Mouse (Mus musculus) granulocyte monocyte progenitor cell, adult 5-6 weeks (primary cell): ENCODE results near the gene Fstl3. TPM values are rescaled to one million over a fixed set of nuclear protein-coding genes. Genes with fewer than 3 reads are reported as not detected.

Experiments used
- ATAC-seq: replicated peaks from 2 replicates; pipeline ENCODE4 v1.8.0; 2016; ENCODE audit warnings: mild to moderate bottlenecking, moderate TSS enrichment, inconsistent platforms; ENCODE audit not compliant: poor library complexity, severe bottlenecking
- total RNA-seq, 2 experiments: library from RNA; stranded (forward) in 1 of 2; stranded (reverse) in 1 of 2; fragments of 200-712, 200-1000 nt in 1 of 2; fragments of >200 nt in 1 of 2; fragmentation: Nextera tagmentation in 1 of 2; gene quantifications; 2 replicates each; pipeline ENCODE4 v1.2.3; 2014 to 2017

Gene Fstl3
- total RNA-seq (2014; fragmentation: Nextera tagmentation) (4.6 TPM in 1 of 2 replicates, not detected in the other), total RNA-seq (2017) (0.62 and 1.4 TPM in 2 replicates)

DNA sequence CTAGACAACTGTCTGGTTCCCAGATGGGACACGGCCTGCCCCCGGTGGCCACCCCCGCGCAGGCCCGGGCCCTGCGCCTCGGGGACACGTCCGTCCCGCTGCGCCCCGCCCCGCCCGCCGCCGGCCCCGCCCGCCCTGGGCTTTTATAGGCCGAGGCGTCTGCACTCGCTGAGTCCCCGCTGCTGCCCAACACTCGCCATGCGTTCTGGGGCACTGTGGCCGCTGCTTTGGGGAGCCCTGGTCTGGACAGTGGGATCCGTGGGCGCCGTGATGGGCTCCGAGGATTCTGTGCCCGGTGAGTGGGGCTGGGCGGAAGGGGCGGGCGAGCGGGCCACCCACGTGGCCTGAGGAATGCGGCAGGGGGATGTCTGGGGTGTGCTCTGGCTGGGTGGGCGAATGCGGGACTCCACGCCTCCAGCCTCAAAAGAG lies at the start of gene Fstl3:
TSS of gene Fstl3 (plus strand) at position 170 of the 429 bp plus-strand sequence.
- no peak for ATAC-seq

DNA sequence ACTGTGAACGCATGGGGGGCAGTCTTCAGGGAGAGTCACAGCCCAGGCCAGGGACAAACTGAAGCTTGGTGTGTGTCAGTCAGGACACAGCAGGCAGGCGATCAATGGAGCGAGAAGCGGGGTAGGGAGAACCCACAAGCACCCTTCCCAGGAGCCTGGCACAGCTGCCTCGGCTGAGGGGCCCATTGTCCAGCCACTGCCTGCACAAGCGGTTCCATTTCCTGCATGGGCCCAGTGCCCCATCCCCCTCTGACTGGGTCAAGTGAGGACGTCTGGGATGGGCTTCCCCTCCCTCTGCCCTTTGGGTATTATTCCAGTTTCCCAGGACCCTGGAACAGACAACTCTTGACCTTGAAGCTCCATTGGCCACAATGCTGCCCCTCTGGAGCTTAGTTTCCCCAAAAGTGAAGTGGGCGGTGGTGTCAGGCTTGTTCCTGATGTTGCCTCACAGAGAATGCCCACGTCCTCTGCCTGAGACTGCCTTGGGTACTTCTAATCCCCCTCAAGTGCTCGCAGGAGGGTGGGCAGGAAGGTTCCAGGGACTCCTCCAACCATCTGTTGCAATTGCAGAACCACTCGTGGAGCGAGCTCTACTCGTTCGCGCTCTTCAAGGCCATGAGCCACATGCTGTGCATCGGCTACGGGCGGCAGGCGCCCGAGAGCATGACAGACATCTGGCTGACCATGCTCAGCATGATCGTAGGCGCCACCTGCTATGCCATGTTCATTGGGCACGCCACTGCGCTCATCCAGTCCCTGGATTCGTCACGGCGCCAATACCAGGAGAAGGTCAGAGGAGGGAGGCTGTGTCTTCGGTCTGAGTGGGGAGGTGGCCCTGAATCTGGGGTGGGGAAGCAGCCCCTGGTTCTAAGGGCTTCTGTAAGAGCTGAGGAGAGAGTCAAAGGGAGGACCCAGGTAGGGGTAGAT lies 48.5 kb upstream of the Fstl3 start:
- 0 out of 2 replicates have a peak, but pooled peaks have one; percentile 9 for ATAC-seq

DNA sequence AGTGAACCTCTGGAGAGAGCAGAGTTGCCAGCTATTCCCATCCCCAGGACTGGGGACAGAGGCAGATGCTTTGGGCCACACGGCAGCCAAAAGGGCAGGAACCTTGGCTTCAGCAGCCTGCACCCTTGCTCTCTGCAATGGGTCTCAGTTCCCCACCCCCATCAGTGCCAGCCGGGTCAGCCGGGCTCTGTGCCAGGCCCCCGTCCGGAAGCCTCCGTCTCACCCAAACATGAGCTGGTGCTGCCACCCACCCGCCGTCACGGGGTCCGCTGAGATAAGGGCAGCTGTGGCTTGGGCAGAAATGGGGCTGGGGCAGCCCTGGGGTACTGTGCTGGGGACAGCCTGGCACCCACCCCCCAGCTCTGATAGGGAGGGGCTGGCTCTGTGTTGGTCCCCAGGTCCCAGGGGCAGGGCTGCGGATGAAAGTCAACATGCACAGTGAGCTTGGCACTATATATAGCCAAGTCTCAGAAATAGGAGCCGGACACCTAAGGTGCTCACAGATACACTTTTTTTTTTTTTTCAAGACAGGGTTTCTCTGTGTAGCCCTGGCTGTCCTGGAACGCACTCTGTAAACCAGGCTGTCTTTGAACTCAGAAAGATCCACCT lies 47.6 kb upstream of the Fstl3 start:
- ATAC-seq = no peak

DNA sequence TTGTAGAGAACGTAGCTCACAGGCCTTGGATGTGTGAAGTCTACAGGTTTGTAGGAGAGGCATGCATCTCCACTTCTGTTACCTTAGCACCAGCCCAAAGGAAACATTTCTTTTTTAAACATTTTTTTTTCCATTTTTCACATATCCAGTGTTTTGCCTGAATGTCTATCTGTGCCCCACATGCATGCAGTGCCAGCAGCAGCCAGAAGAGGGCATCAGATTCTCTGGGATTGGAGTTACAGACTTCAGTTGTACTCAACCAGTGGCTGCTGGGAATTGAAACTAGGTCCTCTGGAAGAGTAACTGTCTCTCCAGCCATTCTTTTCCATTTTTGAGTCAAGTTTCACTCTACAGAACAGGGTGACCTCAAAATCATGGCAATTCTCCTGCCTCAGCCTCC lies 44.6 kb upstream of the Fstl3 start:
- no peak for ATAC-seq

DNA sequence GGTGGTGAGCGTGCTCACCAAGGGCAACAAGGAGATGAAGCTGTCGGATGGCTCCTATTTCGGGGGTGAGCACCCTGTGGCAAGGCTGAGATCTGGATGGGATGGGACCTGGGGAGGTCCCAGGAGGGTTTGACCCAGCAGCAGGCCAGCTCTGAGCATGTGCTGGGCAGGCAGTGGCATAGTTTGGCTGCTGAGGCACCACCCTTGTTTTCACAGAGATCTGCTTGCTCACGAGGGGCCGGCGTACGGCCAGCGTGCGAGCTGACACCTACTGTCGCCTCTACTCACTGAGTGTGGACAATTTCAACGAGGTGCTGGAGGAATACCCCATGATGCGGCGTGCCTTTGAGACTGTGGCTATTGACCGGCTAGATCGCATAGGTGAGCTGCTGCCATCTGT lies 43.2 kb upstream of the Fstl3 start:
- ATAC-seq = no peak

DNA sequence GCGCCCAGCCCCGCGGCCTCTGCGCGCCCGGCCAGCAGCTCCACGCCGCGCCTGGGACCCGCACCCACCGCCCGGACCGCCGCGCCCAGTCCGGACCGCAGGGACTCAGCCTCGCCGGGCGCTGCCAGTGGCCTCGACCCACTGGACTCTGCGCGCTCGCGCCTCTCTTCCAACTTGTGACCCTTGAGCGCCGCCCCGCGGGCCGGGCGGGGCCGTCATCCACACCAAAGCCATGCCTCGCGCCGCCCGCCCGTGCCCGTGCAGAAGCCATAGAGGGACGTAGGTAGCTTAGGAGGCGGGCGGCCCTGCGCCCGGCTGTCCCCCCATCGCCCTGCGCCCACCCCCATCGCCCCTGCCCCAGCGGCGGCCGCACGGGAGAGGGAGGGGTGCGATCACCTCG lies 41.7 kb upstream of the Fstl3 start:
- ATAC-seq = no peak

DNA sequence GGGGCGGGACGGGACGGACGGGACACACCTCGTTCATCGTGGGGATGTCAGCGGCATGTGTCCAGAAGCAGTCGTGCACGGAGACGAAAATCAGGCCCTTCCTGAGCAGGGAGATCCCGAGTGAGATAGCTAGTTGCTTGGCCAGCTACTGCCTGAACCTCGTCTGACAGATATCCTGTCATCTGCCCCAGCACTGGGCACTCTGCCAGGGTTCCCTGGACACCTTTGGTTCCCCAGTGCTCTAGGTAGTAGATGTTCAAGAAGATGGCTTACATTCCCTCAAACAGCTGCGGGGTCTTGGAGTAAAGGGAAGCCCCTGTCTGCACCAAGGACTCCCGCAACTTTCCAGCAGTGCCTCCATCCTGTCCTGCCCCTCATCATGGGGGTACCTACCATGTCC lies 40.4 kb upstream of the Fstl3 start:
- ATAC-seq = no peak

DNA sequence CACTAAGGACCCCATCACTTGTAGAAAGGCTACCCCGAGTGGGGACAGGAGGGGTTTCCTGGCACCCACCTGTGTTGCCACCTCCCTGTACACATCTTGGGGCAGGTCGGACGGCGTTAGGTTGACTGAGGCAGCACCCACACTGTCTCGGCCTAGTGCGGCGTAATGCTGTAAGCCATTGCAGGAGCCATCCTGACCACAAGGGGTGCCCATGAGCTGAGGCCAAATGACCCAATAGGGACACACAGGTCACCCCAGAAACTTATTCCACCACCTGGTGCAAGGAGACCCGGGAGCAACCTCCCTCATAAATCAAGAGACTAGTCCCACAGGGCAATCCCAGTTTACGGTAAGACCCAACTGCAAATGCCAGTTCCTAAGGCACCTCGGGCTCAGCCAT lies 38.8 kb upstream of the Fstl3 start:
- ATAC-seq = peak; percentile 62

DNA sequence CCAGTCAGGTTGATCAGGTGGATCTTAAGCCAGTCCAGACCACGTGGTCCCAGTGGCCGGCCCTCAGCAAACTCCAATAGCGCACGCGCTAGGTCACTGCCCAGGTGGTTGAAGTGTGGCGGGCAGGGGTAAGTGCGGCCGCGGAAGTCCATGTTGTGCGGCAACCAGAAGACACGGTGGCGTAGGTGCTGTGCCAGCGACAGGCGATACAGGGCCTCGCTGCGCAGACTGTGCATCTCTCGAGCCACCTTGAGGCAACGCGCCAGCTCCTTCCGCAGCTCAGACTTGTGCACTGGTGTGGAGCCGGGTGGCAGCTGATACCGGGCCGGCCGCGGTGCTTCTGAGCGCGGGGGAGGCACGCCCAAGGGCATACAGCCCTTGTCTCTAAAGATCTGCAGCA lies 37.8 kb upstream of the Fstl3 start:
- no peak for ATAC-seq

DNA sequence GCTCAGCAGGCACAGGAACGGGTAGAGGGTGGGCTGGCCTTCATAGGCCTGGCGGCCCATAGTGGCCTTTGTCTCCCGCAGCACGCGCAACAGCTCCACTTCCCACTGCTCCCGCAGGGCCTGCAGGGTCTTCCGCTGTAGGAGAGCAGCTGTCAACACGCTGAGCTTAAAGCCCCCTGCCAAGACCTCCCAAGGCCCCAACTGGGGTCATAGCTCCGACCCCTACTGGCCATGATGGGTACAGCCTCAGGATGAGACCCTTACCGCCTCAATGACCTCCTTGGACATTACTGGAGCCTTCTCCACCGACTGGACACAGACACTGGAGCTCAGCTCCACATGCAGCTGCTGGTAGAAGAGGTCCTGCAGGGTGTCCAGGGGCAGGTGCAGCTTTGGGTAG lies 36.2 kb upstream of the Fstl3 start:
- ATAC-seq = no peak

DNA sequence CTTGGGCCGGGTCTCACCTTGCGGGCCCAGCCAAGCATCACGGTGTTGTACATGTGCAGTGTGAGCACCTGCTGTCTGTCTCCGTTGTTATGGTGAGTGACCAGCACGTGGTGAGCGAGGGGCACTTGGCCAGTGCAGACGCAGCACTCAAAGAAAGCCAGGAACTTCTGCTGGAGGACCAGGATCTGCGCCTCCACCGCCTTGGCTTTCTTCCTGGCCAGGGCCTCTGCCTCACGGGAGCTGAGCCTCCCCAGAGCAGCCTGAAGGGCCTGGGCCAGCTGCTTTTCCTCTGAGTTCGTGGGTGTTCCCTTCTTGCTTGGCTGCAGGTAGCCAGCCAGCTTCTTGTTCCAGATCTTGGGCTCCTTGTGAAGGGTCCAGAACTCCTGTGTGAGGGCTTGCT lies 33.9 kb upstream of the Fstl3 start:
- ATAC-seq = no peak

DNA sequence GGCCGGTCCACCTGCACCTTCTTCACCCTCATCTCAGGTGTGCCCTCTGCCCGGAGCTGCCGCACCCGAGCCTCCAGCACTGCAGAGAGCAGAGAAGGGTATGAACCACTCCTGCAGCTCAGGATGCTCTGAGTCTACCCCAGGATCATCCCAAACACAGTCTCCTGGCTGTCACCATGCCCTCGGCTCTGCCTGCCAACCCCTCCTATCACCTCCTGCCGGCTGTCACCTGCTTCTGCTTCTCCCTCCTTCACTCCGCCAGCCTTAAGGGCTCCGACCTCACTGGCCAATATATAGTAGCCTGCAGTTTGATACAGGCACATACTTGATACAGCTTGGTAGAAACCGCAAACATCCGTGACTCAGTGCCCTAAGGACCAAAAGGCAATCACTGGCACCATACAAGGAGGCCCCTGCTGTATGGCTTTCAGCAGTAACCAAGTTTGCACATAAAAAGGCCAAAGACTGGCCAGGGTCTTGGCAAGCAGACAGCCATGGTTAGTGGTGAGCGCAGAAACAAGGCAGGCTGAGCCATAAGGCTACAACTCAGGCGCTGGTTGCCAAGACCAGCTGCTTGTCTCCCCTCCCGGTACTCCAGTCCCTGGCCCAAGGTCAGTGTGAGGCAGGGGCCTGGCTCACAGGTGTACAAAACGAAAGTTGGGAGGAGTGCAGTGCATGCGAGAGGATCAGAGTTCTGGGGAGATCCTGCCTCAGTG lies 33.3 kb upstream of the Fstl3 start:
- ATAC-seq = no peak

DNA sequence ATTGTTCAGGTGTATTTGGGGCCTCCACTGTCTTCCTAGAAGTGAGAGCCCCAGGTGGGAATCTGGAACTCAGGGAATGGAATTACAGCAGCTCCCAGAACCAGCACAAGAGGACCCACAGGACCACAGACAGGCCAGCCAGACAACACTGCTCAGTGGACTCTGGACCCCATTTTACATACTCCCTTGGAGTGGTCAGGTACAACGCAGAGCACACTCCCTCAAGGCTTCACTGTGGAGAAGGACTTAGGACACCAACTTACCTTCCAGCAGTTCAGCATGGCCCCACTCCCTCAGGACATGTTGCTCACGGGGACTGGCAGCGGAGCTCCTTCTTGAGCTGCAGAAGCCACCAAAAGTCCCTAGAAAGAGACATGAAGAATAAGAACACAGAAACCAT lies 31.7 kb upstream of the Fstl3 start:
- ATAC-seq = no peak

DNA sequence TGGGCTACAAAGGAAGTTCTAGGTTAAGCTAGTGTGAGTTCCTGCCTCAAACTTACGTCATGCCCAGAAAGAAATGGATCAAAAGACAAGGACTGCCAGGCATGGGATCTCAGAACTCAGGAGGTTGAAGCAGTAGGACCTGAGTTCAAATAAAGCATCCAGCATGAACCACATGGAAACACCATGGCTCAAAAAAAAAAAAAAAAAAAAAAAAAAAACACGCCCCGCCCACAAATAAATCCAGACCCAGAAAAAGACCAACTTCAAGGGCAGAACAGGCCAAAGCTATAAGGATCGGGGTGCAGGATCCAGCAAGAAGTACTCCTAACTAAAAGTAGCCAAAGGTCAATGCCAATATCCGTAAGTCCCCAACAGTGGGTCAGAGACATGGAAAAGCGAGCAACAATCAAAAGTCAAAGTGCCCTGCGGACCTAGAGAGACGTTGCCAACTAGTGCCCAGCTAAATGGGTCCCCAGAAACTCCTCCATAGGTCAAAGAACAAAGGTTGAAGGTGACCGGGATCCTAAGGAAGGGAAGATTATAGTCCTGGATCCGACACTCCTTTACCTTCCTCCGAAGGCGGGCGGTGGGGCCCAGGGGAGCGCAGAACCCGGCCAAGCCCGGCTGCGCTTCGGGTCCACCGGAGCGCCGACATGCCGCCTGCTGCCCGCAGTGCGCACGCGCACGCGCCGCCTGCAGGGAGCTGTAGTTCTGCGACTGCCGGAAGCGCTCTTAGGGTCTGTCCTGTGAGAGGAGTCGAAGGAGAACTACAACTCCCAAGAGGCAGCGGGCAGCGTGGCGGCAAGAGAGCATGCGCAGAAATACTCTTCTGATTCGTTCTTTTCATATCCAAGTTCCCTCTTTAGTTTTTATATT lies 30.9 kb upstream of the Fstl3 start, which contains the start of gene Polrmt:
TSS of gene Polrmt (minus strand) at position 684 of the 876 bp plus-strand sequence.
- ATAC-seq = peak; percentile 96

DNA sequence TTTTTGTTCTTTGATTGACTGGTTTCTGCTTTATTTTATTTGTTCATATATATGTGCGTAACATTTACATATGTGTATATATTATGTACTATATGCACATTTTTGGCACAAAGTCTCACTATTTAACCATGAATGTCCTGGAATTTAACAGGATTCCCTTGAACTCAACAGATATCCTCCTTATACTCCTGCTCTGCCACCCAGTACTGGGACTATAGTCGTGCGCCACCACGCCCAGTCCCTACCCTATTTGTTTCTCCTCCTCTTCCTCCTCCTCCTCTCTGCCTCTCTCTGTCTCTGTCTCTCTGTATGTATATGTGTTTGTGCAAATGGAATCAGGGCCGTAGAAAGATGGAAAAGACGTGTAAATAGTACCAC lies 30.3 kb upstream of the Fstl3 start:
- peak; percentile 49 for ATAC-seq

DNA sequence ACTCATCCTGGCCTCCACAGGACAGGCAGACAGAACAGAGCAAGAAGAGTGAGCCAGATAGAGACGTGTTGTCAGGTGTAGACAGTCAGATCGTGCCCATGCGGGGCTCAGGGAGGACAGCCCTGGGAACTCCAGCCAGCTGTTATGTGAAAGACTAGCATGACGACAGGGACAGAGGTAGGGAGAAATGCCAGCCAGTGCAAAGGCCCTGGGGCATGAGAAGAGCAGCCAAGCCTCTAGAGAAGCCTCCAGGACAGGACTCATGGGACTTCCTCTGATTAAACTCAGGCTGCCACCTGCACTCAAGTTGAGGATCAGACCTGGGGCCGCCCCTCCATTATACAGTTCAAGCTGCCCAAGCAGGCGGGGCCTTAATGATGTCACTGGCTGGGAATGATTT lies 28.6 kb upstream of the Fstl3 start:
- ATAC-seq = no peak

DNA sequence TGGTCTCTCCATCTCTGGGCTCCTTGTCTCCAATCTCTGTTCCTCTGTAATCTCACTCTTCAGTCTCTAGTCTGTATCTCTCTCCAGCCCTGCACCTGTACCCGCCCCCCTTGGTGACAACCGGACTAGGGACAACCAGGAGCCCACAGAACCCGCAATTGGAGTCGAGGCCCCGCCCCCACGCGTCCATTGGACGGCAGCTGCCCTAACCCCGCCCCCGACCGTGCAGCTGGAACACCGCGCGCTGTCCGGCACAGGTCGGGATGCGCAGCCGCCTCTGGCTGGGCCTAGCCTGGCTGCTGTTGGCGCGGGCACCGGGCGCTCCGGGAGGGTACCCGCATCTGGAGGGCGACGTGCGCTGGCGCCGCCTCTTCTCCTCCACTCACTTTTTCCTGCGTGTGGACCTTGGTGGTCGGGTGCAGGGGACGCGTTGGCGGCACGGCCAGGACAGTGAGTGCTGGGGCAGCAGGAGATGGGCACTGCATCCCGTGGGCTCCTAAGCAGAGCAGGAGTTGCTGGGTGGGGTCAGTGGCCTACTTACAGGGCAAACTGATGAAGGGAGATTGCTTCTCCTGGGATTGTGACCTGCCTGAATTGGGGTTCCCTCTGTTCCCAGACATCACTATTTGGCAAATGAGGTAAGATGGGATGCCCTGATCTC lies 22.1 kb upstream of the Fstl3 start, which contains the start of gene Fgf22:
TSS of gene Fgf22 (plus strand) at position 221 of the 661 bp plus-strand sequence.
- peak; percentile 86 for ATAC-seq

DNA sequence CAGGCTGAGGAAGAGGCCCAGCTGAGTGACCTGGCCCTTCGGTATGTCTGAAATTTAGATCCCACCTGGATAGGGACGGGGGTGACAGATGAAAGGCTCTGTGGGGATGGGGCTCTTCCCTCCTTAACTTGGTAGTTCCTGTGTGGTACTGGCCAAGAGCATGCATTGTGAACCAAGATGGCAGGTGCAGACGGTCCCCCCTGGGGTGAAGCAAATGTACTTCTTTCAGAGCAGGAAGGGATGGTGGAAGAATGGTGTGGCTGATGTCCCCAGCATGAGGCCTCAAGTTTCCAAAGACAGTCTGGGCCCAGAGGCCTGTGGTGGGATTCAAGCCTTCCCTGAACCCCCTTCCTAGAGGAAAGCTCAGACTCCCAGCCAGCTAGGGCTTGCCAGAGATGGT lies 21.2 kb upstream of the Fstl3 start:
- ATAC-seq = no peak

DNA sequence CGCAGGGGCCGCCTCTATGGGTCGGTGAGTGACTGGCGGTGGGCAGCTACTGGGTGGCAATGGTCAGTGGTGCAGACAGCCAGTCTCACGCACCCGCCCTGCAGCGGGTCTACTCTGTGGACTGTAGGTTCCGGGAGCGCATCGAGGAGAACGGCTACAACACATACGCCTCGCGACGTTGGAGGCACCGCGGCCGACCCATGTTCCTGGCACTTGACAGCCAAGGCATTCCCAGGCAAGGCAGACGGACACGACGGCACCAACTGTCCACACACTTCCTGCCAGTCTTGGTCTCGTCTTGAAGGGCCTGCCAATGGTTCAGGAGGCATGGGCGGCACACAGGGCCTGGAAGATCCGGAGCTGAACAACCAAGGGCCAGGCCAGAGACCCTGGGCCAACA lies 20.4 kb upstream of the Fstl3 start:
- no peak for ATAC-seq
